Mouse (Mus musculus): ENCODE measurements at regions not wholly inside any gene's neighbourhood (a gene's known extent, or its start where the extent isn't known, plus 50 kb on each side); places are given as distances from the start of the nearest gene placed in this dataset.
A peak's percentile ranks its signal among the peaks of the same experiment; 100 is the strongest.

DNA sequence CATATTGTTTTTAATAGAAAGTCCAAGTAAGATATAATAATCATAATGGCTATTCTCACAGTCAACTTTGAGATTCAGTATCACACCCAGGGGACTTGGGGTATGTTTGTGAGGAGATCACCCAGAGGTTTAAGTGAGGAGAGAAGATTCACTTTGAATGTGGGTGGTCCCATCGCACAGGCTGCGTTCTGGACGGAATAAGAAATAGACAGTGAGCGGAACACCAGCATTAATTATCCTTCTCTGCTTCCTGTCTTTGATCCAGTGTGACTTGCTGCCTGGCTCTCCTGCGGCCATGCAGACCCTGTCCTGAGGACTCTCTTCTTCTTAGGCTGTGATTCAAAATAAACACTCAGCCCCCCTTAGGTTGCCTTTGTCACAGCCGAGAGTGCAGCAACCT is 60.6 kb upstream of the Kras start:
- Histone ChIP-seq H3K9me3 (replicated peaks) (no peaks in the 10 kb centered on the region), H3K9ac (no peak overlapping the region), H3K4me1 (no peaks in the 10 kb centered on the region), H3K36me3 (no peaks in the 10 kb centered on the region), H3K4me2 (replicated peaks) (no peak overlapping the region), H3K27ac (replicated peaks) (no peak overlapping the region), H3K27me3 (no peaks in the 10 kb centered on the region), H3K4me3 (replicated peaks) (no peak overlapping the region)
- ATAC-seq (ENCODE audit: insufficient number of reproducible peaks, low FRiP score, low TSS enrichment, low read depth), result no peak
- WGBS, result 45% methylated on average over 6 of the region's 6 CpGs

DNA sequence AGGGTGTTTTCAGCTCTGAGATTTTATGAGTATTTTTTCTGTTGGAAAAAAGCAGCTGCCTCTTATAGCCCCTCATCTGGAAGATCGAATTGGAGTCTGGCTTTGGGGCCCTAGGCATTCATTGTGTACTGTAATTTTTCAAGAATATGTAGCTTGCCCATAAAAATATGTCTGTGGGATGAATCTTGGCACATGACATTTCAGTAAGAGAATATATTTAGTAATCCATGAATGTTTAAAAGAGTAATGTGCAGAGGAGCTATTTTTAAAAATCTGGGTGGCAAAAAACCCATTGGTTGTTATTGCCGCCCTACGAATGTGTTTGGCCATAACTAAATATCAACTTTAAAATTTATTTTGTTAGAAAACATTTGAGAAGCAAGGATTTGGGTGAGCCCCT is 59.0 kb upstream of the Kras start:
- H3K27me3 ChIP-seq, result no peaks in the 10 kb centered on the region

DNA sequence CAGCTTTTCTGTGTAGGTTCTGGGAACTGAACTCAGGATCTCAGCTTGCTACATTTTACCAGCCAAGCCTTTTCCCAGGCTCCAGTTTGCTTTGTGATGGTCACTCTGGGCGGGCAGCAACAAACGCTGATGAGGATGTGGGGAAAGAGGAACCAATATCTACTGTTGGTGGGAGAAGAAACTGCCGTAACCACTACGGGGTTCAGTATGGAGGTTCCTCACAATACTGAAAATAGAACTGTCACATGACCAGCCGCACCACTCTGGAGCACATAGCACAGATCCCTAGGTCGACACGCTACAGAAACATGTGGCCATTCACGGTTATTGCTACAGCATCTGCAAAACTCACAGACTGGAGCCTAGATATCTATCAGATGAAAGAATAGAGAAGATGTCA is 57.2 kb upstream of the Kras start:
- Histone ChIP-seq H3K36me3 (no peaks in the 10 kb centered on the region), H3K9ac (no peak overlapping the region), H3K27me3 (no peaks in the 10 kb centered on the region), H3K4me2 (replicated peaks) (no peak overlapping the region), H3K9me3 (replicated peaks) (no peaks in the 10 kb centered on the region), H3K27ac (replicated peaks) (no peak overlapping the region), H3K4me3 (replicated peaks) (no peak overlapping the region), H3K4me1 (peaks cover 10% of the 10 kb centered on the region)
- 84% methylated on average over 8 of the region's 8 CpGs for WGBS
- no peak for ATAC-seq (ENCODE audit: insufficient number of reproducible peaks, low FRiP score, low TSS enrichment, low read depth)

More for the DNA sequence above, 59.0 kb upstream of the Kras start:
- no peak for ATAC-seq (ENCODE audit: insufficient number of reproducible peaks, low FRiP score, low TSS enrichment, low read depth)
- no peaks in the 10 kb centered on the region for H3K36me3 ChIP-seq
- H3K27ac ChIP-seq (replicated peaks), result no peak overlapping the region
- H3K9ac ChIP-seq, result no peak overlapping the region
- H3K9me3 ChIP-seq (replicated peaks), result no peaks in the 10 kb centered on the region
- no peaks in the 10 kb centered on the region for H3K4me1 ChIP-seq
- WGBS, result 67% methylated on average over 3 of the region's 3 CpGs
- no peak overlapping the region for H3K4me2 ChIP-seq (replicated peaks)
- no peak overlapping the region for H3K4me3 ChIP-seq (replicated peaks)

DNA sequence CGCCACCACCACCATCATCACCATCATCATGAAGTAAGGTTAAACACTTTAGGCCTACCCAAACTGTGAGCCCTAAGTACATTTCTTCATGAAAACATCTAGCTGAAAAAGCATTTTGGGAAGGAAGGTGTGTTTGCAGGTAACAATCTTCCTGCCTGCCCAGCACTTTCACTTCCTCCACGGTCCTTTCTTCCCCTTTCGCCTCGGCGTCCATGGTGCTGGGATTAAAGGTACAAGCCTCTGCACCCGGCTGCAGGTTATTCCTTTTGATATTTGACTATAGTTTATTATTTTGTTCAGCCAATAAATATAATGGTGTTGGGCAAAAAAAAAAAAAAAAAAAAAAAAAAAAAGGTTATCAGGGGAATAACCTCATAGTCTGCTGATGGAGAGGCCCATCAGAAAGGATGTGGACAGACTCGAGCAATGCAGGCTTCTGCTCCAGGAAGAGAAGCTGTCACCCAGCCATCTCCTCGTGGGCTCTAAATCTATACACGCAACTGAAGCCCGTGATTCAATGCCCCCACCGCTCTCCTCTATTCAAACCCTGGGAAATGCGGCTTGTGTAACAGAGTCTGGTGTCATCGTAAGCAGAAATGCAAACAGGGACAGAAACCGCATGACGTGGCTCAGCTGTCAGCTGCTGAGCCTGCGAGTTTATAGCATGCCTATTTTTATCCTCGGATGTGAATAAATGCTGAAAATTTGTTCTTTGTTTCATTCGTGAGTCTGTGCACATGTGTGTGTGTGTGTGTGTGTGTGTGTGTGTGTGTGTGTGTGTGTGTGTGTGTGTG is 56.5 kb upstream of the Kras start:
- no peak overlapping the region for H3K4me2 ChIP-seq (replicated peaks)
- no peak for ATAC-seq (ENCODE audit: insufficient number of reproducible peaks, low FRiP score, low TSS enrichment, low read depth)
- no peaks in the 10 kb centered on the region for H3K27me3 ChIP-seq
- no peaks in the 10 kb centered on the region for H3K9me3 ChIP-seq (replicated peaks)
- no peak overlapping the region for H3K4me3 ChIP-seq (replicated peaks)
- H3K9ac ChIP-seq, result no peak overlapping the region
- H3K4me1 ChIP-seq, result peaks cover 10% of the 10 kb centered on the region
- WGBS, result 65% methylated on average over 18 of the region's 18 CpGs
- no peaks in the 10 kb centered on the region for H3K36me3 ChIP-seq
- no peak overlapping the region for H3K27ac ChIP-seq (replicated peaks)

DNA sequence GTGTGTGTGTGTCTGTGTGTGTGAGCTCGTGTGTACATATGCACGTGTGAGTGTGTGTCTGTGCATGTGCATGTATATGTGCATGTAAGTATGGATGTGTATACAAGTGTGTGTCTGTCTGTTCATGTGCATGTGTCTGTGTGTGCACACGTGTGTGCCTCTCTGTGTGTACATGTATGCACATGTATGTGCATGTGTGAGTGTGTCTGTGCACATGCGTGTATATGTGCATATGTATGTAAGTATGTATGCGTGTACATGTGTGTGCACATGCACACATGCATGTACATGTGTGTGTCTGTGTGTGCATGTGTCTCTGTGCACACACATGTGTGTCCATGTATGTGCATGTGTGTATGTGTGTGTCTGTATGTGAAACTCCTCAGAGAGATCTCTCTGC is 55.6 kb upstream of the Kras start:
- Histone ChIP-seq H3K4me2 (replicated peaks) (no peak overlapping the region), H3K27ac (replicated peaks) (no peak overlapping the region), H3K4me3 (replicated peaks) (no peak overlapping the region), H3K9ac (no peak overlapping the region), H3K27me3 (no peaks in the 10 kb centered on the region), H3K36me3 (no peaks in the 10 kb centered on the region), H3K9me3 (replicated peaks) (no peaks in the 10 kb centered on the region), H3K4me1 (peaks cover 10% of the 10 kb centered on the region)
- WGBS, result 94% methylated on average over 5 of the region's 5 CpGs
- no peak for ATAC-seq (ENCODE audit: insufficient number of reproducible peaks, low FRiP score, low TSS enrichment, low read depth)

DNA sequence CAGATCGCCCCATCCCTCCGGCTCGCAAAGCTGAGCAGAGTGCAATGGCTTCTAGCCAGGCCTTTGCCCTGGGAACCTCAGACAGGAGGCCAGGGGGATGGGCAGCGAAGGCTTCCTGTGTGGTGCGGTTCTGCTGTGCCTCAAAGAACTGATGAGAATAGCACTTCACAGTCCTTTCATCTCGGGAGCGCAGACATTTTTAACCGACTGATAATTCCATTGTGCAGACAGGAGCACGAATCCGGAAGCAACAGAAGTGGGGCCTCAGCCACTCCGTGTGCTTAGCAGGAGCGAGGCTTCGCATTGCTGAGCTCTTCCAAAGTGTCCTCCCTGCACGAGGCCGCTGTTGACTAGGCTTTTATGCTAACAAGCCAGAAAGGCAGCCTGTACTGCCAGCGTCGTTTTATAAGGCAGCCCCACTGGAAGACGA is 53.6 kb upstream of the Kras start:
- no peak for ATAC-seq (ENCODE audit: insufficient number of reproducible peaks, low FRiP score, low TSS enrichment, low read depth)
- no peak overlapping the region for H3K9ac ChIP-seq
- WGBS, result 24% methylated on average over 18 of the region's 18 CpGs
- no peaks in the 10 kb centered on the region for H3K27me3 ChIP-seq
- no peaks in the 10 kb centered on the region for H3K9me3 ChIP-seq (replicated peaks)
- peak overlapping the region; percentile 10; the same call in 1 of the 2 replicates for H3K4me3 ChIP-seq (replicated peaks)
- H3K4me2 ChIP-seq (replicated peaks), result peak overlapping the region; percentile 35
- no peaks in the 10 kb centered on the region for H3K36me3 ChIP-seq
- no peak overlapping the region for H3K27ac ChIP-seq (replicated peaks)
- peaks cover 14% of the 10 kb centered on the region for H3K4me1 ChIP-seq

DNA sequence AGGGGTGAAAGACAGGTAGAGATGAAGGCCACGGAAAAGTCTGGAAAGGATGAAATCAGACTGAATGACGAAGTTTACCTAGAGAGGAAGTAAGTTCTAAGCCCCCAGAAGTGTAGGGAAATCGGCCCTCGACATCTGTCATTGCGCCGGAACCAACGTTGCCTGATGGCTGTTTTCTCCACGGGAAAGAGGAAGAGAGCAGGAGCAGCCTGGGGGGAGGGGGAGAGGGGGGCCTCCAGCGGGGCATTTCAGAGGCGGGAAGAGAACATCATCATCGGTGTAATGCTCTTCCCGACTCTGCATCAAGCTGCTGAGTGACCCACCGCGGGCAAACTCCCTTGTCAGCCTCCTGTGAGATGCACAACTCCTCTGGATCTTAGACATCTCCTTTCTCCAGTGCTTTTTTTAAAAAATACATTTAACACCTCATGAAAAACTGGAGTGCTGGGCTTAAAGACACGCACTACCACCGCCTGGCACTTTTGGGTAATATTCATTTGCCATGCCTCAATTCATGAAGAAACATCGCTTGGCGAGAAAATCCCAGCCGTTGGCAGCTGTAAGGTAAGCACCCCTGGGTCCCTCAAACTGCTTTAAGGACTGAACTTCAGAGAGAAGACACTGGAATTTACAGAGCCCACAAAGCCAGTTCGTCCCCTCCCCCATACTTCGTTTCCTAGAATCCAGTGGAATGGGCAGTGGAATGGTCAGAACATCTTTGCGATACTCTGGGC is 53.0 kb upstream of the Kras start:
- H3K9ac ChIP-seq, result no peak overlapping the region
- H3K4me3 ChIP-seq (replicated peaks), result peak overlapping the region; percentile 10; the same call in 1 of the 2 replicates
- H3K27me3 ChIP-seq, result no peaks in the 10 kb centered on the region
- WGBS, result 60% methylated on average over 22 of the region's 22 CpGs
- no peaks in the 10 kb centered on the region for H3K9me3 ChIP-seq (replicated peaks)
- no peak overlapping the region for H3K27ac ChIP-seq (replicated peaks)
- H3K4me2 ChIP-seq (replicated peaks), result peak overlapping the region; percentile 35
- peaks cover 15% of the 10 kb centered on the region for H3K4me1 ChIP-seq
- ATAC-seq (ENCODE audit: insufficient number of reproducible peaks, low FRiP score, low TSS enrichment, low read depth), result no peak
- H3K36me3 ChIP-seq, result no peaks in the 10 kb centered on the region

DNA sequence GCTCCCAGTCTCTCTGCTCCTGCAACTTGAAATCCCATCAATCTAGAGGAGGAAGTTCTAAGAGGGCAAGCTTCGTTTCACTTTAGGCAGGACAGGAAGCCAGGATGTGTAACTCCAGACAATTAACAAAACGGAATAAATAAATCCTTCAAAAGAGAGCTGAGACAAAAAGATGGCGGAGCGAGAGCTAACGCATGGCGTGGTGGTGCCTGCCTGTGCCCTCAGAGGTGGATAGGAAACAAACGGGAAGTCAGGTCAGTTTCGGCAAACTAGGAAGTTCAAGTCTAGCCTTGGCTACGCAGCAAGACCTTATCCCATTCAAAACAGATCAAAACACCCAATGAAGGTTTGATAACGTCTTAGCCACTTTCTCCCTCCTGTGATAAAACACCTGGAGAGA is 52.1 kb upstream of the Kras start:
- ATAC-seq (ENCODE audit: insufficient number of reproducible peaks, low FRiP score, low TSS enrichment, low read depth), result no peak

DNA sequence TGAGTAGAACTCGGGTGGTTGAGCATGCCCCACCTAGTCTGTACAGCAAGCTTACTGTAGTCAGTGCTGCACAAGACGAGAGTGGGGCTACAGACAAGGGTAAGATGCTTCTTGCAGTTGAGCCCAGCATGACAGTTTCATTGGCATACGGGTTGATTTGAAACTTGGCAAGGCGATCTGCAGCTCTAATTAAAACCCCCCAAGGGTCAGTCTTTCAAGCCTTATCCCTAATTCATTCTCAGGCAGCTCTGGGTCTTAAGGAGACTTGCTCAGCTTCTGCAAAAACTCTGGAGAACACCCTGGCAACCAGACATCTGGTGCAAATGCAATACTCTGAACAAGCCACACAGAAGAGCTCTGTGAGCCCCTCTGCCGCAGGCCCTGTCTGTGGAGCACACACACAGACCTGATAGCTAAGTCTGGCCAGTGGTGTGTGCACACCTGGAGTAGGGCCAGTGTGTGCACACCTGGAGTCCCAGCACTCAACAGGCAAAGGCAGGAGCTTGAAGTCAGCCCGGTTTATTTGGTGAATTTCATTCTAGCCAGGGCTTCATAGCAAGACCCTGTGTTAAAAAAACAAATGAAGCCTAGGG is 50.3 kb upstream of the Kras start:
- Histone ChIP-seq H3K4me3 (replicated peaks) (no peak overlapping the region), H3K27ac (replicated peaks) (no peak overlapping the region), H3K4me1 (peaks cover 27% of the 10 kb centered on the region), H3K27me3 (no peaks in the 10 kb centered on the region), H3K9ac (no peak overlapping the region), H3K4me2 (replicated peaks) (no peak overlapping the region), H3K36me3 (no peaks in the 10 kb centered on the region), H3K9me3 (replicated peaks) (no peaks in the 10 kb centered on the region)
- no peak for ATAC-seq (ENCODE audit: insufficient number of reproducible peaks, low FRiP score, low TSS enrichment, low read depth)
- 41% methylated on average over 6 of the region's 6 CpGs for whole genome bisulfite sequencing

More for the DNA sequence above, 52.1 kb upstream of the Kras start:
- Histone ChIP-seq H3K36me3 (no peaks in the 10 kb centered on the region), H3K27ac (replicated peaks) (no peak overlapping the region), H3K4me1 (peaks cover 24% of the 10 kb centered on the region), H3K9ac (no peak overlapping the region), H3K27me3 (no peaks in the 10 kb centered on the region), H3K4me3 (replicated peaks) (no peak overlapping the region), H3K4me2 (replicated peaks) (no peak overlapping the region), H3K9me3 (replicated peaks) (no peaks in the 10 kb centered on the region)
- WGBS, result 92% methylated on average over 10 of the region's 10 CpGs
